Mouse (Mus musculus) lung, adult 18-20 months (tissue): ENCODE results near the gene Rab26.

ENCODE experiments used
- DNase-seq, 2 experiments: peaks; one replicate each; pipeline ENCODE4 v3.0.0; 2022; ENCODE audit warnings: mixed read lengths in 2 of 2

Rab26 gene

DNA sequence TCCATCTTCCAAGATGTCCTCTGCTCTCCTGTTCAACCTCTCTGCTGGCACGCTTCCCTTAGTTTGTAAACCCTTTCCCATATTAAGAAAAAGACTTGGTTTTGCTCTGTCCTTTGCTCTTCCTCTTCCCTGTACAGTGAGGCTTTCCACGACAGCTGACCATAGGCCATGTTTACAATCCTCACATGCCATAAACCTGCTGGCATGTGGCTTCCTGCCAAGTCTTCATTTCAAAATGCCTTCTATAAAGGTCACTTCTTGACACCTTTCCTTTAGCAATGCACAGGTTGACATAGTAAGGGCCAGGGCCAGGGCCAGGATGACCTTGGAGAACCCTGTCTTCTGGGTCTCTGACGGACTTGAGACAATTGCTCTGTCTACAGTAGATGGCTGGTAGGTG, 12.2 kb upstream of the Rab26 start:
- DNase-seq: no peak

DNA sequence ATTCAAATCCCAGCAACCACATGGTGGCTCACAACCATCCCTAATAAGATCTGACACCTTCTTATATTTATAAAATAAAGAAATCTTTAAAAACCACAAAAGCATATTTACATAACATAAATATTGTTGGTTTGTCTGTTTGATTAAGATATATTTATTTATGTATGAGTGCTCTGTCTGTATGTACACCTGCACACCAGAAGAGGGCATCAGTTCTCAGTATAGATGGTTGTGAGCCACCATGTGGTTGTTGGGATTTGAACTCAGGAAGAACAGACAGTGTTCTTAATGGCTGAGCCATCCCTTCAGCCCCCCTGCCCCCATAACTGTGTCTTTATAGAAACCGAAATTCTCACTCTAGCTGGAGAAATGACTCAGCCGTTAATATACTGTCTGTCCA, 11.2 kb upstream of the Rab26 start:
- no peak for DNase-seq

DNA sequence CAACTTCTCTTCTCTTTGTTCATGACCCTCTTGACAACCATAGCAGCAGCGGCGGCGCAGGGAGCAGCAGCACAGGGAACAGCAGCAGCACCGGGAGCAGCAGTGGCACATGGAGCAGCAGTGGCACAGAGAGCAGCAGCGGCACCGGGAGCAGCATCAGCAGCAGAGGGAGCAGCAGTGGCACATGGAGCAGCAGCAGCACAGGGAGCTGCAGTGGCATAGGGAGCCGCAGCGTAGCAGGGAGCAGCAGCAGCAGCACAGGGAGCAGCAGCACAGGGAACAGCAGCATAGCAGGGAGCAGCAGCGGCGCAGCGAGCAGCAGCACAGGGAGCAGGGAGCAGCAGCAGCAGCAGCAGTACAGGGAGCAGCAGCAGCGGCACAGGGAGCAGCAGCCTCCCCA, 10.6 kb upstream of the Rab26 start:
- no peak for DNase-seq

DNA sequence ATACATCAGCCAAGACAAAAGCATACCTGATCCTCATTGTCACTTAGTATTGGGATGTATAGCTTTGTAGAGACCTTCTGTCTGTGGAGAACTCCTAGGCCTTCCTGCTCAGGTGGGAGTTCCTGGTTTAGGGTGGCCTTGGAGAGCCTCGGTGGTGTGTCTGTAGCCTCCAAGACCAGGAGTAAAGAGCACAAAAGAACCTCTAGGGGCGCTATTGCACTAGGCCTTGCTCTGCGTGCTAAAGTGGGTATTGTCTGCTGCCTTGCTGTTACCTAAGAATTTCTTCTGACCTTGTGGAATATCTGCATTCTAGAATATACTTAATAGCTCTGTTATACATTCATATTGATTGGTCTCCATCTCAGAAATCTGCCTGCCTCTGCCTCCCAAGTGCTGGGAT, 6.4 kb upstream of the Rab26 start:
- DNase-seq: peak; percentile 48 to 61

DNA sequence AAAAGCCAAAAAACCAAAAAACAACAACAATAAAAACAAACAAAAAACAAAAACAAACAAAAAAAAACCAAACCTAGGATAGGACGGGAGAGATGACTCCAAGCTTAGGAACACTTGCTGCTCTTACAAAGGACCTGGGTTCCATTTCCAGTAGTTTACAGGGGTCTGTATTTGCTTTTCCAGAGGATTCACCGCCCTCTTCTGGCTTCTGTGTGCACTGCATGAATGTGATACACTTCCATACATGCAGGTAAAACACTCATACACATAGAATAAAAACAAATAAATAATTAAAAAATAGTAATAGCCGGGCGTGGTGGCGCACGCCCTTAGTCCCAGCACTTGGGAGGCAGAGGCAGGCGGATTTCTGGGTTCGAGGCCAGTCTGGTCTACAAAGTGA, 4.9 kb upstream of the Rab26 start:
- DNase-seq: peak; percentile 48 to 51

DNA sequence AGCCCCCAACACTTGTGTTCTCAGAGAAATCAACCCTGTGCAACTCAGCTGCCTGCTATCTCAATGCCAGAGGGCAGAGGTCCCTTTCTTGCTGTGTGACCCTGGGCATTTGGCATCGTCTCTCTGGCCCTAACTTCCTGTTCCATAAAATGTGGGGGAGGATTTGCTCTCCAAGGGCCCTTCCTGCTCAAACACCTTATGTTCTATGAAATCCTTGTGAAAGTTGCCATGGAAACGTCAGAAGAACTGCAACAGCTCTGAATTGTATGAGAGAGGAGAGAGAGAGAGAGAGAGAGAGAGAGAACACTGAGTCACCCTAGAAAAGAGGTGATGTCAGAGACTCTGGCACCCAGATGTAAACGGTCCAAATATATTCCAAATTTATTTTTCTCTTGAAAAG, 3.5 kb upstream of the Rab26 start:
- DNase-seq: no peak

DNA sequence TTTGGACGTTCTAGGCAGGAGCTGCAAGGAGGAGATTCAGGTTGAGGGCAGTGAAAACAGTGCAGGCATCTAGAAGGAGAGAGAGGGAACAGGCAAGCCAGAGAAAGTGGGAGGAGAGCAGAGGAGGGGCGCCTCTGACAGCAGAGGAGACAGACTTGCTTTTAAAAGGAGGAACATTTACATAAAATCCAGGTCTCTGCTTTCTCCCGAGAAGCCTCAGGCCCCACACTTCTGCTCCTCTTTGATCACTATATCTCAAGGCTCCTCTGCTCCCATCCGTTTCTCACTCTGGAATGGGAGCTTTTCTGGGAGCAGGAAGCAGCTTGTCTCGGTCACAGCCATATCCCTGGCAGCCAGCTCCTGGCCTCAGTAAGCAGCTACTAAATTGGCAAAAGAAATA, 1.3 kb upstream of the Rab26 start:
- no peak for DNase-seq

DNA sequence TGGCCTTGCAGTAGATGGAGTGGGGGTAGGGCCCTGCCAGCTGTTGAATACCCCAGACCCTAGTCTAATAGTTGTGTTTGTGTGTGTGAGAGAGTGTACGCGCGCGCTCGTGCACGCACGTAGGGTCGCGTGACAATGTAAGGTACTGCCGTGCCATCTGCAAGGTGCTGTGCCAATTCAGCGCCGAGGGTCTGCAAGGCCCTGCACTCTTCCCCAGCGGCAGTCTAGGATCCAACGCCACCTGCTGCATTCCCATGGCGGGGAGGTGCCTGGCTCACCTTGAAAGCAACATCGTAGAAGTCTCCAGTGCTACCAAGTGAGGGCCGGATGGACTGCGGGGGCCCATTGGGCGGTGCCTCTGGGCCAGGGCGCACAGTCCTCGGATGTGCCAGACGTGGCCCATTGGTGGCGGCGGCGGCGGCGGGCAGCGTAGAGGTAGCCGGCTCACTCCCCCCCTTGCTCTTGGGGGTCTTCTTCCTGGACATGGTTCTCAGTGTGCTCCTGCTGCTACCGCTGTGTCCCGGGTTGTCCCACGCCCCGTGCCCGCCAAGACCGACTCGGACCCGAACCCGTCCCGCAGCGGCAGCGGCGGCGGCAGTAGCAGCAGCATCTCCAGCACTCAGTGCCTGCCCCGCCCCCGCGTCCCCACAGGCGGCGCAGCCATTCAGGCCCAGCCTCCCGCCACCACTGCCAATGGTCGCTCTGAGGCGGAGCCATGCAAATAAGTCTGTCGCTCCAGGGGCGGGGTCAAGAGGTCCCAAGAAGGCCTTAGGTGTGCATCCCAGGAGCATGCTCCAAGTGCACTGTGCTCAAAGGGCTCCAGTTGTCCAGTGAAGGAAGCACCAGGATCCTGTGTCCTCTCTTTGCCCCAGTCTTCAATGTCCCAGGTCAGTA, 664 bp downstream of the Rab26 start:
- DNase-seq: peak; percentile 89 to 92

DNA sequence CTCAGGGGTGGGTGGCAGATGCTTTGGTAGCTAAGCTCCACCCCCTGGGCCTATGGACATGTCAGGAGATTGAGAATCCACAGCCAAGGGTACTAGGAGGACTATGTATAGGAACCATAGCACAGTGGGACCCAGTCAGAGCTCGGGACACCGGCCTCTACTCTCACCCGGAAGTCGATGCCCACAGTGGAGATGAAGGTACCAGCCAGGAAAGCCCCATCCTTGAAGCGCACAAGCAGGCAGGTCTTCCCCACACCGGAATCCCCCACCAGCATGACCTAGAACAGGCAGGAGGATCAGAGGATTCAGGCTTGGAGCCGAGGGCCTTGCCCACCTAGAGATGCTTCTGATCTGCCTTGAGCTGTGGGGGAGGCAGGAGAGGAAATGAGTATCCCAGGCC, 2.0 kb downstream of the Rab26 start:
- no peak for DNase-seq

DNA sequence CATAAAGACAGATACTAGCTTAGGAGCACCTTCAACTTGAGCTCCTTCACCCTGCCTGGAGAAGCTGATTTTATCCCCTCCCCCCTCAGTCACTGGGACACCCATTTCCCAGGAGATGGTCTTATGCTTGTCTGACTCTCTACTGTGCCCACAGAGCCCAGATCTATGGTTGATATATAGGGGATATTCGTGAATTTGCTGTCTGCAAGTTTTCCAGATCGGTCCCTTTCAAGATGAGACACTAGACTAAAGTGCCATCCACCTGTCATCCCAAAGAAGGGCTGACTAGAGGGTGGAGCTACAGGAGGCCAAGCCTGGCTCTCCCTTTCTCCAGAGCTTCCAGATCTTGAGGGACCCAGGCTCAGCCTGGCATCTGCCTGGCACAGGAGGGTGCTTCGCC, 2.9 kb downstream of the Rab26 start:
- no peak for DNase-seq

DNA sequence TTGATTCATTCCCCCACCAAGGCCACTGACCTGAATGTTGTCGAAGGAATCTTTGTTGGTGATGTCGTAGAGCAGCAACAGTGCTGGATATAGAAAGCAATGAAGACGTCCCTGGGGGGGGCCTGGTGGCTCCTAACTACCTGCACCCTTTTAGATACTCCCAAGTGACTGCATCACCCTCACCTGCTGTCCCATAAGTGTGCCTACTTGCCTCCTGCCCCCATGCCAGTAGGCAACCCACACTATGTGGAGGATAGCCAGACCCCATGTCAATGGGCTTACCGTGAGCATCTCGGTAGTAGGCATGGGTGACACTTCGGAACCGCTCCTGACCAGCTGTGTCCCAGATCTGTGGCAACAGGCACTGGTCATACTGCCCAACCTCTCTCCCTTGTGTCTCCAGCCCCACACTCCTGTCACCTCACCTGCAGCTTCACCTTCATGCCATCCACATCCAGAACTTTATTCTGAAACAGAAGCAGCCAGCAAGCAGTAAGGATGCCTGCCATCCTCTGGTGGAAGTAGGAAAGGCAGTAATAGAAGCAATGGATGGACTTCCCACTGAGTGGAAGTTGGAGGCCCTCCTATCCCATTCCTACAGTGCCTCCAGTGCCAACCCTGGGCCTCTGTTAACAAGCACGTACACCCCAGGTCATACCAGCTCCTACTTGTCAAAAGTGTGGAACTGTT, 3.5 kb downstream of the Rab26 start:
- no peak for DNase-seq

DNA sequence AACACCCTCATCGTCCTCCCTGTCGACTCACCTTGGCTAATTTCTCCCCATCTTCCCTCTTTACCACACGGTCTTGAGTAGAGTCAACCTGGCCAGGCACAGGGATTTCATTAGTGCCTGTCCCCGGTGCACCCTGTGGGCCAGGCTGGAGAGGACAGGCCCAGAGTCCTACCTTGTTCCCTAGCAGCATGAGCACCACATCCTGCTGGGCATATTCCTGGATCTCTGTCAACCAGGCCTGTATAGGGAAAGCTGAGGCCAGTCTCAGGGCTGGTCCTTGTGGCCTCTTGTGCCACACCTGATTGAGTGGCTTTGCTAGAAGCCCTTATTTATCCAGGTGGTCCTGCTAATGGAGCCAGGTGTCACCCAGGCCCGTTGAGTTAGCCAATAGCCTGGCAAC, 4.1 kb downstream of the Rab26 start:
- no peak for DNase-seq

DNA sequence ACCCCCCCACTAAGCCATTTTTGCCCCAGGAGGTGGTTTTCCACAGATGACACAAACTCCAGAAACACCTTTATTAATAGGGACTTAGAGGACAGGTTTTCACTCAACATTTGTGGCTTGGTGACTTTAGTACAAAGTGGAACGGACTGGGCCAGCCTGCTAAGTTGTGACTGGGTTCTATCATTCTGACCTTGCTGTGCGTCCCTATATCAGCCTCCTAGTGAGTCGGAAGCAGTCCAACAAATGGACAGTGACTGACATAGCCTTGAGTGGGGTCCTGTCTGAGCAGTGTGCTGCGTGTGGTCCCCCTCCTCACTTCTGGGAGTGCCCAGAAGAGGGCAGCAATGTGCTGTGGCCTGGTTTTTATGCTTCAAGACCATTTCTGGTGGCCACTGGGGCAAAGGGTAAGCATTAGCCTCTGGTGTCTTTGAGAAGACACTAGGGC, 5.0 kb downstream of the Rab26 start:
- peak; percentile 37 to 49 for DNase-seq

DNA sequence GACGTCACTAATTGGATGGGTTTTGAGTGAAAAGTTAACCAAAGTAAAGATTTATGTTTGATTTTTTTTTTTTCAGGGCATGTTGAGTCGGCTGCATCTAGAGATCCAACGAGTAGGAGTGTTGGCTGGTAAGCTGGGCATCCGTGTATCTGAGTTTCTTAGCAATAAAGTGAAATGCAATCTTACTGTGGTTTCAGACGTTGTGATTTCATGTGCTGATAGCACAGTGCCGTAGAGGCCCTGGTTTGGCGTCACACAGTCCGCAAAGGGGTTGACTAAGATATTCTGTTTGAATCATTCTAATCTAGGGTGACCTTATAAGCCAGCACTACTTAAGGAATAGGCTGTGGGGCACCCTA, 5.5 kb downstream of the Rab26 start:
- no peak for DNase-seq

DNA sequence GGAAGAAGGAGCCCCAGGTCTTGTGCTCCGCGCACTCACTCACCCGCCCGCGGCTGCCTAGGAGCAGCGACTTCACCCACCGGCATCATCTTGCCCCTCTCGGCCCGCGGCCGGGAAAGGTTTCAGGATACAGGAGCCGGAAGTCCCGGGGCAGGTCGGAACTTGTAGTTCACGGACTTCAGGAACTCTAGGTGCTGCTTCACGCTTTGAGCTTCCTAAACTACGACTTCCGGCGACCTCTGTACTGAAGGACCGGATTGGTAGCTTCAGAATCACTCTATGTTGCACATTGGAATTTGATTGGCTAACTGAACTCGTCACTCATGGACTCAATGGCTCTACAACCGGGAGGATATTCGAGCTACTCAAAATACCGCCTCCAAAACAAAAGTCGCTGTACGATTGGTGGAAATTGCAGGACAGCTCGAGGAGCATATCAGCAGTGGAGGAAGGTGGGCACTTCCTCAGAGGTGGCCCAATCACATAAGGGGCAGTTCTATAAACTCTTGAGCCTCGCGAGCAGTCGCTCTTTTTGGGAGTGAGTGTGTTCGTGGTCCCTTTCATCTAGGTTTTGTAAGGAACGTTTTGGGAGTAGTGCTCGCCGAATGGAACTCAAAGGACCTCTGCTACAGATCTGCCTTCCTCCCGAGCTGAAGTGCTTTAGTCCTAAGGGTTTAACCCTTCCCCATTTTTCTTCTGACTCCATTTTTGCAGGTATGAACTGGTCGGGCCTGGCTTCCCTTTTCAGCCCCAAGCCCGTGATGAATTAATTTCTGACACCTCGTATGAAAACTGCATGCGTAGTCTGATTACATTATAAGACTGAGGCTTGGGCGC, 6.1 kb downstream of the Rab26 start, which contains the start of gene Traf7:
Gene Traf7, minus strand, starts transcription at position 216 of the 837 bp plus-strand sequence.
- DNase-seq: peak; percentile 96 to 98

DNA sequence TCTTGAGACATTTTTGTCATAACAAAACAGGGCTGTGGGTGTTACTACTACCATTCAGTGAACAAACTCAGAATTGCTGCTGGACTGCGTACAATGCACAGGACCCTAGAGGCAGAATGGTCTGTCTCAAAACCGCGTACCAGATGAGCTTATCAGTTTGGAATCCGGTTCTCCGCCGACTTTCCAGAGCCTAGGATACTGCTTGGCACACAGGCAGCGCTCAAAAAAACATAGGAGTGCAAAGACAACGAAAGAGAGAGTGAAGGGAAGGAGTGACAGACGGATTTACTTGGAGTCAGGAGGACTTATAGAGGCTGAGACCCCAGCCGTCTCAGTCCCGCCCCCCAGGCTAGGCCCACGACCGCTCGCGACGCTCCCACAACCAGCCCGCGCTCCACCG, 6.7 kb downstream of the Rab26 start:
- no peak for DNase-seq

DNA sequence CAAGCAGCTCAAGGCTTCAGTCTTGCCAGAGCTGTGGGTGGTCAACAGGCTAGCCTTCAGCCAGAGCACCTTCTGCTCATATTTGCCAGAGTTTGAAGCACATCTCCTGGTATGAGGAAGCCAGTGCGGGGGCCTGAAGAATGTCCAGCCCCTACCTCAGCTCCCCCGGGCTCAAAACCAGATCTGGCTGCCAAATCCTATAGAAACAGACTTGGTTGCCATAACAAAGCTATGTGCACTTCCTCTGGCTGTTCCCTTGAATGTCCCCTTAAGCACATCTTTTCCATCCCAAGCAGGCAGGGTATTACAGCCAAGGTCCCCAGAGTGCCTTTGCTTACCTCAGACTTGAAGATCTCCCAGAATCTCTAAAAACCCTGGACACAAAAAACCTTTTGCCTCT, 9.3 kb downstream of the Rab26 start:
- DNase-seq: no peak

DNA sequence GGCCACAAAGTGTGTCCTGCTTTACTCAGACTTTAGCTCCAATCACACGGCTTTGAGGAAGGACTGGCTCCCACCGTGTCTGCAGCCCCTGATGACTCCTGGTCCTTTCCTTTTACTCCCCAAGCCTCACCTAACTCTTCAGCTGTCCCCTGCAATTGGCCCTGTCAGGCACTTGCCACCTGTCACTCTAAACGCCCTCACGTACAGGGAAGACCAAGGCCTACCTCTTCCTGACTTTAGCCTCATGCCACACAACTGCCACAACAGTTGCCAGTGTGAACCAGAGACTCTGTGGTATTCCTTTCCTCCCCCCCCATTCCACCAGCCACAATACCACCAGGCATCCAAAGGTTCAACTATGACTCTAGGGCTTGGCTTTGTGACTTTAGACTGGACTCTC, 13.6 kb downstream of the Rab26 start:
- DNase-seq: no peak

DNA sequence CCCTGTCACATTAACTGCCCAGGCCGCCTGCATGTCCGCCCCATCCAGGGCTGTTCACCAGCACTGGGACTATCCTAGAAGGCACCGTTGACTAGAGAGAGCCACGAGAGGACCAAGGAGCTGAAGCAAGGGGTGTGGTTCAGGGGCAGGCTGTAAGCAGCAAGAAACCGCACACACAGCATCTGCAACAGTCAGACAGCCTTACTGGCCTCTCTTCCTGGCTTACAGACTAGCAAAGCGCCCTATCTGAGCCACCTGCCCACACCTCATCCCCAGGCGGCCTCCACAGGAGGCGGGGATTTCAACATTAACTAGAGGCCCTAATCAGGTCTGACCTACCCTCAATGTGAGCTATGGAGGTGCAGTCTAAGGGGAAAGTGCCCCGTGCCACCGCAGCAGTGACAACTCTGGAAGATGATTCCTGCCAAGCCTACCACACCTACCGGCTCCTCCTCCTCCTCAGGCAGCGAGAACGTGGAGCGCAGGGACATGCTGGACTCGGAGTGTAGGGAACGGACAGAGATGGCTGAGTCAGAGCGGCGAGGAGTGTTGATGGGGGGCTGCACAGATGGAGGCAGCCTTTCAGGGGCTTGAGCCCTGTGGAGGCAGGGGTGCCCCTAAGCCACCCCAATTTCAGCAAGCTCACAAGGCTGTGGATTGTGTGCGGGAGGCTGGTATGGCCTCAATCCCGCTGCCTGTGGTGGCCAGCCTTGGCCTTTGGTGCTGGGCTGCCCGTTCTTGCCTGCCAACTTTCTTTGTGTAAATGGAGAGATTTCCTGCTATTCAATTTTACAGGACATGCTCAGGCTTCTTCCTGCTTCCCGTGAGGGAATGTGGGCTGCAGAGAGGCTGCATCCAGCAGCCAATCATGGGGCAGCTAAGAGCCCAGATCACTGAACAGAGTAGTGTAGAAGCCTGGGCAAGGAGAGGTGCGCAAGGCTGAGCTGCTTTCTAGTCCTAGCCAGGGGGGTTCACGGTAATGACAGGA, 19.4 kb downstream of the Rab26 start:
- peak; percentile 41 to 58 for DNase-seq

DNA sequence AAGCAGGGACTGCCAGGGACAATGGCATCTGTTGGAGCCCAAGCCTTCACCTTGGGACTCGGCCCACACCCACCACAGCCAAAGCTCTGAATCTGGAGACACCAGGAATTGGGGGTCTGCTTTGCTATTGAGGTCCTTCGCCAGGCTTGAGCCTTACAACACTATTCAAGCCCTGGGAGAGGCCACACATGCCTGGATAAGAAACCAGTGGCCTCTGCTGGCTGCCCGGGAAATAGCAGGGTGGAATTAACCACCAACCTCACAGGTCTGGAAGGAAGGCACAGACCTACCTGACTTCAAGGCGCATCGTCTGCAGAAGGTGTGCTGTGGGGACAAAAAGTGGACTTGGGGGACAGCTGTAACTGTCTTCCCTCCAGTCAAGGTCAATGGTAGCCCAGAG, 20.4 kb downstream of the Rab26 start:
- peak; percentile 52 to 56 for DNase-seq

DNA sequence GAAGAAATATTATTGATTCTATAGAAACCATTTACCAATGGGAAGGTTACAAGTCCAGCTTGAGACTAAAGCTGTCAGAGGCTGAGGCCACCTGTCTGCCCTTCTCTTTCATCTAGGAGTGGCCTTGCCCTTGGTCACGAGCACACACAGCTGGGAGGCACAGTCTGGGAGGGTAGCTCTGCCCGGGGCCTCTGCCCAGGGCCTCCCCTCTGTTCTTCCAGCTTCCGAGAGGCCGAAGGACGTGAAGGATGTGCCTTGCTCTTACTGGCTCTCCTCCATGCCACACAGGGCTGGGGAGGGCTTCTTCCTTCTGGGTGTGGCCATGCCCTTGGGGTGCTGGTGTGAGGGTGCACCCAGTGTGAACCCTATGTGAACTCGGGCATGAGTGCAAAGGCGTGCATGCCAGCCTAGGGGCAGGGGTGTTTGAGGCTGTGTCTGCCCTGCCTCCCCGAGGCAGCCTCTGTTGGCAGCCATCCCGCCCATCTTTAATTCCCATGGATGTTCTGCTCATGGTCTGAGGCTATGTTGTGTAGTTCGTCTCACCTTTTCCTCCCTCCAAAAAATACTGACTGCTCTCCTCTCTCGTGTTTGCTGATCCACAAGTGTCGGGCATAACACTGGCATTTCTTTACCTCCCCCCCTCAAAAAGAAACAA, 26.1 kb downstream of the Rab26 start:
- no peak for DNase-seq
